Mouse (Mus musculus) cerebellum, adult 9-10 months (tissue): ENCODE data around the gene Ostm1.

Experiments used
- DNase-seq: peaks from one replicate; pipeline ENCODE4 v3.0.0; 2022

Ostm1 gene

DNA sequence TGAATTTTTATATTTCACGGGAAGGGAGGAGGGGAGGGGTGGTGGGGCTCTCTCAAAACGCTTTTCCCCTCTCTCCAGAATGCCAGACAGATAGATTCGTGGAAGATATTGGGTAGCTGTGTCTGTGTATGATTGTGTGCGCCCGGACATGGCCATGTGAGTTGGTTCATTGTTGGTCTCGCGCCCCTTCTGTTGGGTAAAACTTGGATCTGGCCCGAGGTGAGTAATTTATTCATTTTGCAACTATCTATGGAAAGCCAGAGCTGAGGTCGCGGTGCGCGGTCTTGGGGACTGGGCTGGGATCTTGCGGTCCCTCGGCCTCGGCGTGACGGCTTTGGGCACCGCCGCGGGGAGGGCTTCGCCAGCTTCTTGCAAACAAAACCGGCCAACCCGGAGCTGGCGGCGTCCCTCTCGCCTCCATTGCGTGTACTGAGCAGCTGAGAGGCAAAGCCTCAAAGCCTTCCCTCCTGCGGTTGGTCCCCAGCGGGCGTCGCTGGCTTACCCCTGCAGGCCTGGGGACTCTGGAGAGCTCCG, 347 bp downstream of the Ostm1 start:
- DNase-seq, result no peak

DNA sequence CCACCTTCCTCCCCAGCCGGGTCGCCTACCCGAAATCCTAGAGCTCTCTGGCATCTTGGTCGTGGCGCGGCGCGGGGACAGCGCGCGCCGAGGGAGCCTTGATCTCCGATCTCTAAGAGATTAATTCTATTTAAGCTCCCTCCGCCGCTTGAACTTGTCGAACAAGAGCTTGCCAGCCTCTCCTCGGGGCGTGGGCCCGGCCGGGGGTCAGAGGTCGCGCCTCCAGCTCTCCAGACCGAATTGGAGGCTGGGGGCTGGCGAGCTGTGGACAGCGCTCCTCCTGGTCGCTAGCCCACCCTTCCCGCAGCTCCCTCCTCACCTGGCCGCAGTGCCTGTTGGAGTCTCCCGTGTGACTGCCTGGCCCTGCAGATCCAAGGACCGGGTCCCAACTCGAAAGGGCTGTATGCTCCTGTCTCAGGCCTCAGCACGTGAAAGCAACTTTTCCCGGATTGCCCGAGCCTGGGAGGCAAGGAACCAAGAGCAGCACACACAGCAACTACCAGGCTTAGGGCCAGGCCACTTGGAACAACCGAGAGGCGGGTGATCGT, 888 bp downstream of the Ostm1 start:
- no peak for DNase-seq

DNA sequence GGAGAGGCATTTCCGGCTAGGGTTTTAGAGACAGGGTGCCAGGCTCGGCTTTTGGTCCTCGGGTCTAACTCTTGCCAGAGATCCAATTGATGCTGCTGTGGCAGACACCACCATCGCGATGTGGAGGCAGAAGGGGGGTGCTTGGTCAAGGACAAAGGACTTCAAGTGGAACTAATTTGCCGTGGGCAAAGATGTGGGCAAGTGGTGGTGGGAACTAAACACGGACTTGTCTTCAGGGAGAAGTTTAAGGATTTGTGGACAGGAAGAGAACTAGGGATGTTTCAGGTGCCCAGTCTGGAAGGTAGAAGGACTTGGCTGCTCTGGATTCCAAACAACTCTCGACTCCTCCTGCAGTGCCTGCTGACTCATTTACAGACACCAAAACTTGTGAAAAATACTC, 1.5 kb downstream of the Ostm1 start:
- no peak for DNase-seq

DNA sequence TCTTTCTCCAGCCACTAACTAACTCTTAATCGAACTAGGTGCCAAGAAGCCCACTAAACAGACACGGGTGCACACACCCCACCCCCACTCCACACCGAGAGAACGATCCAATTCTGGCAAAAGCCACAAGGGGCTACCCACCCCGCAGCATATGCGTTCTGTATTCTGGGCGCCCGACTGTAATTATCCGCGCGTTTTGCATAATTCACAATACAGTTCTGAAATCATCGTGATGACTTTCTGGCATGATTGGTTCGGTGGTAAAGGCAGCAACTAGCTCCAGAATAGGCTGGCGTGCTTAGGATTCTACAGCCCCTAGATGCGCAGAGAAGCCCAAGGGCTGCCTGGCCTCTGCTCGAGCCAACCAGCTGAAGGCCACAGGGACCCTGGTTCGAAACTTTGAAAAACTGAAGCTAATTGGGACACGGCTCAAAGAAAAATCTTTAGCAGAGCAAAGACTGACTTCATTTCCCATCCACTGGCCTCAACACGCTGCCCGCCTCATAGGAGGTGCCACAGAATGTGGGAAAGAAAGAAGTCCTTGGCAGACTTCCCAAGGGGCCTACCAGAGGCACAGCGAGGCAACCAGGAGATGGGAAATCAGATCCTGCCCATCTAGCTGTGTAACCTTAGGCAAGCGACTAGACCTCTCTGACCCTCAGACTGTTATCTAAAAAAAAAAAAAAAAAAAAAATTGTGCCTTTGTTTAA, 2.1 kb downstream of the Ostm1 start:
- DNase-seq, result no peak

DNA sequence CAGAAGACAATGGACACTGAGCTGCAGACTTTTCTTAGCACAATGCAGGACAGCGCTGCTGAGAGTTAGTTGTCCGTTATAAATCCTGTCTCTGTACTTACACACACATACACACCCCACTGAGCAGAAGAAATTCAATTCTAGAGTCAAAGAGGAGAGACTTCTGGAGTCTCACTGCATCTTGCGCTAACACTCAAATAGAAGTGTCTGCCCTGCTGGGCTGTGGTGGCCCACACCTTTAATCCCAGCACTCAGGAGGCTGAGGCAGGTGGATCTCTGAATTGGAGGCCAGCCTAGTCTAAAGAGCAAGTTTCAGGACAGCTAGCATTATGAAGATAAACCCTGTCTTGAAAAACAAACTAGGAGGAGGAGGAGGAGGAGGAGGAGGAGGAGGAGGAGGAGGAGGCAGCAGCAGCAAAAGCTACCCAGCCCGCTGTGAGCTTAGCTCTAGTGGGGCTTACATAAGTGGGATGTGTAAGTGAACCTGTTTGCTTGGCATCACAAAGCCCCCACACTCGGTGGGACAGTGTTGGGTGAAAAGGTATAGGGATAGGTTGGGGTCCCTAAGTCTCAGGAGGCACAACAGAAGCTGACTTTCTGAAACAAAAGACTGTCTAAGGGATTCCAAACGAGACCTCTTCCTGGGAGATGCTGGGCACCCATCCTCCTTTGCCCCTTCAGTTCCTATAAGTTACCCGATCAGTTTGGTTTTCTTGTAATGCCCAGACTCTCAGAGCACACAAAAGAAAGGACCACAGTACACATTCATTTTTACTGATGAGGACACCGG, 4.5 kb downstream of the Ostm1 start:
- no peak for DNase-seq

DNA sequence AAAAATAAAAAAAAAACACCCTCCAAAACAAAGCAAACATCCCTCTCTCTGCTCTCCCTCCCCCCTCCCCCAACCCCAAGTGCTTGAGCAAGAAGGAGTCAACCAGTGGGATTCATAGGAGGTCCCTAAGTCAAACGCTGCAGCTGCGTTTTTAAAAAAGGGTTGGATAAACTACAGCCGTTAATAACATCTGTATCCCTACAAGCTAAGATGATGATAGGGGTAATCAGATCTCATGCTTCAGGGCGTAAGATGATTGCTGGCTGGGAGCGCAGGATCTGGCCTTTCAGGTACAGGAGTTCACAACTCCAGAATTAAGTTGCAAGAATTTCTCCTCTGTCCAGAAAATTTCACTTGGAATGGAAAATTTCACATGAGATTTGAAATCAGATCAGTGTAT, 5.9 kb downstream of the Ostm1 start:
- no peak for DNase-seq

DNA sequence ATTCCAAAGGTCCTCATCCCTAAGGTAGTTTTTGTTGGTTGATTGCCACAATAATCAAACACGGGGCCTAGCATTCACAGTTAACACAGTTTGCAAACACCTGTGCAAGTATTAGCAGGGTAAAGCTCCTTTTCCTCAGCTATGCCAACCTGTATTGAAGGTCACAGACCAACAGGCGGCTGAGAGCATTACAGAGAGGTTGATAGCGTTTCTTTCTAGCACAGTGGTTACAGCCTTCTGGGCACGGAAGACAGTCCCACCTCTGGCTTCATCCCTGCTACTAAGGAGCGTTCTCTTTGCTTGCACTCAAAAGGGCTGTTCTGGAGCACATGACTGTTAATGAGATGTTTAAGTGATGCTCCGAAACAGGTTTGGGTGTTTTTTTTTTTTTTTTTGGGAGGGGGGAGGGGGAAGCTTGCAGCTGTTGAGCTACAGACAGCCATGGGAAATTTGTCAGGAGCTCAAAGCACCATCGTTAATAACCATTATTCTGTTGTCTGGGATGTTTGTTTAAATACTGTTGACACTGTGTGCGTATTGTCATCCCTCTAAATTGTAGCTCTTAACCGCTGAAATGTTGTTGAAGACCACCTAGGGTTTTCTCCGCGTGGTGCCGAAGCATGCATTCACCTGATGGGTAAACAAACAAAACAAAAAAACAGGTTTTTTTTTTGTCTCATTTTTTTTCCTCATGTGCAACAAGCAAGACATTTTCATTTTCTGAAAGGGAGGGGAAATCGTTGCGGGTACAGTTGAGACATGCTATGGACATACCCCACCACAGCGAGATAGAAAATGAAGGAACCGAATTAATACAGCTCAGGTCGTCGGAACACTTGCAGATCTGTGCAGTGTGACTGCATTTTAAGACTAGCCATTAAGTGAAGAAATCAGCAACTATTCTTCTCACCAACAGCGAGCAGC, 6.9 kb downstream of the Ostm1 start:
- no peak for DNase-seq

DNA sequence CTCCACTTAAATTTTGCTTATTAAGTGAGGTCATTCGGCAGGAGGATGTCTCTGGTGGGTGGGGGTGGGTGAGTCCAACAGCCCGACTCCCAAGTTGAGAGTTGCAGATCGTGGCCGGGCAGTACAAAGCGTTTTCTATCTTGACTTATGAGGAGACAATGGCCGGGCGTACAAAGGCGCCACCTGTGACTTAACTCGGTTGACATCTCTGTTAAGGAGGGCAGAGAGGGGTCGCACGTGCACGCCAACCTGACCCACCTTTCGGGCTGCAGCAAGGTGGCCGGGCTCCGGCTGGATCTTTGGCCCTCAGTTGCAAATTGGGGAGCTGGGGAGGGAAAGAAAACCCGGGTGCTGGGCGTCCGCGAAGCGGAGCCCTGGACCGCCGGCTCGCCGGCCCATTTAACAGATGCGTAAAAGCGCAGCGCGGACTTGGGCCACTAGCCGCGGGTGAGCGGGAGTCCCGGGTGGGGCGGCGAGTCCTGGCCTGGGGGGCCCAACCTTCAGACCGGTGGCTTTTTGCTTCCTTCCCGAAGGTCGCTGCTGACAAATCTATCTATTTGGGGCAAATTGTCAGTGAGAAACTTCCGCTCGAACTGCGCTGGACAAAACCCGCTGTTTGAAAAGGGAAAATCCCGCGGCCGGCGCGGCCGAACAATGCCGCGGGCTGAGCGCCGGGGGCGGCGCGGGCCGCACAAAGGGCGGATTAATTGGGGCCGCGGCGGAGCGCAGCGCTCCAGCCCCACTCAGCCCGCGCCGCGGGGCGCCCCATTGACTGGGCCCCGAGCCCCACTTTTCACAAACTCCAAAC, 7.8 kb downstream of the Ostm1 start:
- no peak for DNase-seq

DNA sequence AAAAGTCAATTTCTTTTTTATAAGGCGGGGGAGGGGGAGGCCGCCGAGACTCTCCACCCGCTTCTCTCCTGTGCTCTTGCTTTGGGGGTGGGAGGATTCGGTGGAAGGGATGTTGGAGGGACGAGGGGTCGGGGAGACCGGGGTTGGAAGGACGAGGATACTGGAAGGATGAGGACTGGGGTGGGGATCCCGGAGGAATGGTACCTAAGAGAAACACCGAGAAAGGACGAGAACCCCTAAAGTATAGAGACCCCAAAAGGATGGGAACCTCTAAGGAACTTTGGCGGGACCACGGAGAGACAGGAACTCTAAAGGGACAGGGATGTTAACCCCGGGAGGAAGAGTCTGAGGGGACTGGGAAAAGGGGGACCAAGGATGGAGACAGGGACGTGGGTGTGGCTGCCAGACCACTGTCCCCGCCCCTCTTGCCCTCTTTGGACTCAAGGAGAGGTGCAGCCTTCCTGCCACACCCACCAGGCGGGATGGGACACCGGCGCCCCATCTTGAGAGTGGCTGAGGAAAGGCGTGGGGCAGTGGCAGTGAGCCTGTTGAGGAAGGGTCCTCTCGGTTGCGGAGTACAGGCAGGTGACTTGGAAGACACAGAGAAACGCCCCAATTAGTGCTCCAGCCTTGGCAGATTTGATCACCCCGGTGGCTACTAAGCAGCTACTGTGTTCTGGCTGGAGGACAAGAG, 8.5 kb downstream of the Ostm1 start:
- no peak for DNase-seq

DNA sequence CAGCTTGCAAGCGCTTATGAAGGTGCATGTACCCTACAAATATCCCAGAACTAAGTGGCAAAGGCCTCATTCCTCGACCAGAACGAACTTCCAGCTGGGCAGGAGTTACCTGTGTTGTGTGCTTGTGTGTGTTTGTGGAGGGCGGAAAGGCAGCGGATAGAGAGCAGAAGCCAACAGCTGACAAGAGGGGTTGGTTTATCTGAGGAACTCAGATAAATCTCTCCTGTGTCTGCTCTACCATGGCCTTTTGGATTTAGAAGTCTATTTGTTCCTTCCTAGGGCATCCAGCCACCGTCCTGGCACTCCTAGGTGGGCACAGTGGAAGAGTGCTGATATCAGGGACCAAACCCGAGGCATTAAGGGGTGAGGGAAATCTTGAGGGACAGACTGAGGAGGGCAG, 9.6 kb downstream of the Ostm1 start:
- DNase-seq, result no peak

DNA sequence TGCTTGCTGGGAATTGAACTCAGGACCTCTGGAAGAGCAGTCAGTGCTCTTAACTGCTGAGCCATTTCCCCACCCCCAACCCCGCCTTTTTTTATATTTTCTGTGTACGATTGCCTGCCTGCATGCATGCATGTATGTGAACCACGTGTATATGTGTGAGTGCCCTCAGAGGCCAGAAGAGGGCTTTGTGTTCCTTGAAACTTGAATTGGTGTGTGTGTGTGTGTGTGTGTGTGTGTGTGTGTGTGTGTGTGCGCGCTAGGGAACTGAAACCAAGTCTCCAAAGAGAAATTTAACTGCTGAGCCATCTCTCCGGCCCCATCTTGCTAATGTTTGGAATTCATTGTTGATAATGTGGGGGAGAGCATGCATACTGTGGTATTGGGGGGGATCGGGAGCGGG, 15.0 kb downstream of the Ostm1 start:
- DNase-seq, result no peak

DNA sequence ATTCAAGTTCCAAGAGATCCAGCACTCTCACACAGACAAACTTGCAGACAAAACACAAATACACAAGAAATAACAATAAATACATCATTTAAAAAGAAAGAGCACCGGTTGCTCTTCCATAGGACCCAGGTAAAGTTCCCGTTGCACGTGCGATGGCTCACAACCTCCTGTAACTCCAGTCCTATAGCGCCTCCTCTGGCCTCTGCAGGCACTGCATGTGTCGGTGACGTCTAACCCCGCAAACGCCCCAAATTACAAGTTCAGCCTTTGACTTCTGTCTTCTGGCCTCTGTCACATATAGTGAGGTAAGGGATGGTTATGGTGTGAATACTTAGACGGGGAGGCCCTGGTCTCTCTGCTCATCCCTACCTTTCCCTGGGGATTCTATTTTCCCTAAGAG, 17.9 kb downstream of the Ostm1 start:
- DNase-seq, result no peak

DNA sequence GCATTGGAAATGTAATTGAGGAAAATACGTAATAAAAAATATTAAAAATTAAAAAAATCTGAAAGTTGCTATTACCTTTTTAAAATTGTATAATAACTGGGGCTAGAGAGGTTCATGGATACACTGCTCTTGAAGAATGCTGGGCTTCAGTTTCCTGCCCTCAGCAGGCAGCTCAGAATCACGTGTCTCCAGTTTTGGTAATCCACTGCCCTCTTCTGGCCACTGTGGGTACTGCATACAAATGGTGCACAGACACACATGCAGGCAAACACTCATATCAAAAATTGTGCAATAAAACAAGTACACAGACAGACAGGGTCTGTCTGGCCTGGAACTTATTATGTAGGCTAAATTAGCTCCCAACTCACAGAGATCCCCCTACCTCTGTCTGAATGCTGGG, 21.3 kb downstream of the Ostm1 start:
- no peak for DNase-seq

DNA sequence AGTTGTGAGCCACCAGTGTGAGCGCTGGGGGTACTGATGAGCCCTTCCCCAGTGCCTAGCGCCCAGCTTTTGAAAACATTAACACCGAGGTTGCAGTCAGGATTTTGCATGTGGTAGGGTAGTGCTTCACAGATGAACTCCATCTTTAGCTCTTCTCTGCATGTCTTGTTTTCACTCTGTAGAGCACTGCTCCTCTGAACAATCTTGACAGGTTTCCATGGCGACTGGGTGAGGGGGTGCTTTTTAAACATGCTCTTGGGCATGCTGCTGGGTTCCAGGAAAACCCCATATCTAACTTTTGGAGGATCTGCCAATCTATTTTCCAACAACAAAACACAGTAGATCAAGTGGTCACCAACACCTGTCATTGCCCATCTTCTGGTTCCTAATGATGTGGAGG, 23.1 kb downstream of the Ostm1 start:
- no peak for DNase-seq

DNA sequence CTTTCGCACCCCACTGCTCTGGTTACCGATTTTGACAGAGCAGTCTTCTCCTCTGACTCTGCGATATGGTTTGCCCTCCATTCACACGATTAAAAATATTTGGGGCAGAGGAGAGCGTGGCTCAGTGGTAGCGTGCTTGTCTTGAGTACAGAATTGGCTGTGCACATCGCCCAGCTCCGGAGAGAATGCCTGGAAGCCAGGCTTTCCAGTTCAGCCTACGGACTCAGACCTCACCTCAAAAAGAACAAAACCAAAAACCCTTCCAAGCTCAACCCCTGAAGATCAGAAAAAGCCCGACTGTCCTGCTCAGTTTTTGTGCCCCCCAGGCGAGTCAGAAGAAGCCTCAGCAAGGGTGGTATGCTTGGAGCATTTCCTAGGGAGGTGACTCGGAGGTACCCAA, 29.5 kb downstream of the Ostm1 start:
- no peak for DNase-seq

DNA sequence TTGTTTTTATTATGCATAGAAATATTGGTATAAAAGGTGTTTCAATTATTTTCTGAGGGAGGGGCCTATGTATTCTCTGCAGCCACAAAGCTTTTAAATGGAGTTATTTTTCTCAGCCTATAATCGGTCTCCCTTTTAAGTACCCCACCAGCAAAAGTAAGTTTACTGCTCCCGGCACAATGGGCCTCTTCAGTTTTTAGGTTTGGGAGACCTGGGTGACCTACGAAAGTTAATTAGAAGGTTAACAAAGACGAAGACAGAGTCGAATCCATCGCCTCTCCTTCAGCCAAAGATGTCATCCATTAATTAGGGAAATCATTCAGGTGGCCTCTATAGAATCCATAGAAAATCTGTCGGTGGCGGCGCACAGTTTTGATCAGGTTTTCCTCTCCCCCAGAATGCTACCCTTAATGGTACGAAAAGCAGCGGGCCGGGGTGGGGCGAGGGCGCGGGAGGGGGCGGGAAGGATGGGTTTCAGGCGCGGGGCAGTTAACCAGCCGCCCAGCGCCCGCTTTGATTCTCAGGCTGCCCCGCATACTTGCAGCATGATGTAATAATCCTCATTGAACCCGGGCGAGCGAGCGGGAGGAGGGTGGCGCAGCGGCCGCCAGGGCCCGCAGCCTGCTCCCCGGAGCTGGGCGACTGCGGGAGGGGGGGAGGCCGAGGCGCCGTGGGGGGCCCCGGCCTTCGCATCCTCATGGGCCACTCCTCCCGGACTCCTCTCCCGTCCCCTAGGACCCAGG, 30.2 kb downstream of the Ostm1 start:
- DNase-seq, result no peak

DNA sequence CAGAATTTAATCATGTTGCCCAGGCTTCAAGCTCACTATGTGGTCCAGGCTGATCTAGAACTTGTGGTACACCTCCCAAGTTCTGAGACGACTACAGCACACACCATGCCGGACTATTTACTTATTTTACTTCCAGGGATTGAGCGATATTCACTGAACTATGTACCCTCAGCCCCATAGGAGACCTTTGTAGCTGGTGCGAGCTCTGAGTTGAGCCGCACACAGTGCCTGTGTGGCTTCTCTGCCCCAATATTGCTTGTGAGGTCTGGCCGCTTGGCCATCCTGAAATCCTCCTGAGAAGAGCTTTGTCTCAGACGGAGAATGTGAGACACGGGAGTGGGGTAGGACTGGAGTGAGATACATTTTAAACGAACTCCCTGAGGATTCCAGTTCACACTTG, 31.1 kb downstream of the Ostm1 start:
- DNase-seq, result no peak

DNA sequence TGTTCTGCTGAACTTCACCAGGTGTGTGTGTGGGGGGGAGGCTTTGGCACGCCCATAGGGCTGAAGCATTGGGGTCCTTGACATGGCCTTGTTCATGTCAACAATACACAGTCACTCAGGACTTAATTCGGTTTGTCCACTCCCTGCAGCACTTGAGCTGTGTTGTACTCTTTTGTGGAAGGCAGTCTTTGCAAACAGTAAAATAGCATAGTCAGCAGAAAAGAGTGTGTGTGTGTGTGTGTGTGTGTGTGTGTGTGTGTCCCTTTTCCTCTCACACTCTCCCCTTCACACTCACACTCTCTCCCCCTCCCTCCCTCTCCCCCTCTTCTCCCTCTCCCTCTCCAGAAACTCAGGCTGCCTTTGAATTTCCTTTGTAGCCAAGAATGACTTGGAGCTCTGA, 34.7 kb downstream of the Ostm1 start:
- DNase-seq, result no peak

DNA sequence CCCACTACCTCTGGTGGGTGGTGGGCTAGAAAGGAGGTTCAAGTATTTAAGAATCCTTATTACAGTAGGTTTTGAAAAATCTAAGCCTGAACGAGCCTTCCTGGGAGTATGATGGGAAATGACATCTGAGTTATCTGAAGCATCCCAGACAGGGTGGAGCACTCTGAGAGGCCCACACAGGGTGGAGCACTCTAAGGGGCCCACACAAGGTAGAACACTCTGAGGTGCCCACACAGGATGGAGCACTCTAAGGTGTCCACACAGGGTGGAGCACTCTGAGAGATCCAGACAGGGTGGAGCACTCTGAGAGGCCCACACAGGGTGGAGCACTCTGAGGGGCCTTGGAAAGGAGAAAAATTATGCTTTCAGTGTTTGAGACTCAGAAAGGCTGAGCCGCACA, 42.3 kb downstream of the Ostm1 start:
- DNase-seq, result no peak

DNA sequence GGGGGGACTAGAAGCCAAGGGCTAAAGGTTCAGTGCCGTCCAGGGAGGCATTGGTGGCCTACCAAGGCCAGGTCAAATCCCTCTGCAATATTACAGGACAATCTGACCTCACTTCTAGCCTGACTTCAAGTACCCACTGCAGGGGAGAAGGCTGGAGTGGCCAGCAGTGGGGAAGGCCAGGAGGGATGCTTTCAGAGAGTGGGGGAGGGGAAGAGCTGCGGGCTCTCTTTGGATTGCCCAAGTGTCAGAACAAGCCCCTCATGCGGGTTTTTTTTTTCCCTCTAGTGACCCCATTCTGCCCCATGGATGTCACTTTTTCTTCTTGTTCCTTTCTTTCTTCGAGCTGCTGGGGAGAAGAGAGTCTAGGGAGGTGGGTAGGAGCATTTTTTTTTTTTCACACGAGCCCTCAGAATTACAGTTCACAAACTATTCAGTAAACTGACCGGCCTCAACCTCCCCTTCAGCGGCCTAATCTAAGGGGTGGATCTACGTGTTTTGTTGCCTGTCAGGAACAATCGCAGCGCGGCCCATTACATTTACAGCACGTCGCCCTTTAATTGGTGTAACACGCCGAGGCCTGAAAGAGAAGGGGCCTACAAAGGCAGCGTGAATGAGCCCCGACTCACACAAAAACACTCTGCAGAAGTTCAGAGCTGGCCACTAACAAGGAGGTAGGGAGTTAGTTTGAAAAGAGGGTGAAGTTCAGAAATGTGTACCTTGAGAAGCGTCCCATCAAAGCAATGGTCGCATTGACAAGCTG, 47.2 kb downstream of the Ostm1 start:
- no peak for DNase-seq
